Mouse (Mus musculus): ENCODE results near the gene Pou5f2. TPM values are rescaled to one million over a fixed set of nuclear protein-coding genes. Genes with fewer than 3 reads are reported as not detected.

The Pou5f2 gene
- 0.52 and 0.70 TPM in 2 replicates for polyA plus RNA-seq (2012; rRNA removed)

DNA sequence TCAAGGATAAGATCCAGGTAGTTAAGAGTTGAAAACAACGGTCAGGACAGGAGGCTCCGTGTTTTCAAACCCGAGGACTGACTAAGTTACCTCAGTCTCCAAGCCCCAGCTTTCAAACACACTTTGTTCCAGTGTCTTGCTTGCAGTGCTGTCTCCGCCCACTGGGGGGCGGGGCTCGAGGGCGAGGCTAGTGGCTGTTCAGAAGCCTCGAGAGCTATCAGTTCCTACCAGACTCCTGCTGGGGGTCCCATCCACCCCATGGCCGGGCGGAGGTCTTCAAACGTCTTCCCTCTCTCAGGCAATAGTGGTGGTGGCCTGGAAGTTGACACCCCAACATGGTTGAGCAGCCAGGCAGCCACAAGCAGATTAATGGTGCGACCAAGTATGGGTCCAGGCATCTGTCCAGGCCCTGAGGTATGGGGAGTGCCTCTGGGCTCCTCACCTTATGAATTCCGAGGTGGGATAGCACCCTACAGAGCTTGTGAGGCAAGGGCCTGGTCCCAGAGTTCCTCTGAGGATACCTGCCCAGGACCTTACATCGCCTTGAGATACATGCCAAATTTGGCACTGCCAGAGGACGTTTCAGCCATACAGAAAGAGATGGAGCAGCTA lies at the start of gene Pou5f2:
TSS of gene Pou5f2 (plus strand) at position 220 of the 612 bp plus-strand sequence.
- Histone ChIP-seq H3K27ac (ENCODE audit: insufficient read depth, low read length) (no peak within 1 kb of the TSS), H3K4me1 (ENCODE audit: control insufficient read depth, insufficient read depth, low read length) (no peaks in the 10 kb centered on the region), H3K4me3 (ENCODE audit: insufficient read depth, low read length) (no peak within 1 kb of the TSS)
- TF ChIP-seq CTCF (IDR thresholded peaks at IDR 0.05; ENCODE audit: extremely low read depth, insufficient read depth, low read length) (no peak), POLR2A (IDR thresholded peaks at IDR 0.05; ENCODE audit: extremely low read depth, insufficient read depth, low read length) (no peak)

DNA sequence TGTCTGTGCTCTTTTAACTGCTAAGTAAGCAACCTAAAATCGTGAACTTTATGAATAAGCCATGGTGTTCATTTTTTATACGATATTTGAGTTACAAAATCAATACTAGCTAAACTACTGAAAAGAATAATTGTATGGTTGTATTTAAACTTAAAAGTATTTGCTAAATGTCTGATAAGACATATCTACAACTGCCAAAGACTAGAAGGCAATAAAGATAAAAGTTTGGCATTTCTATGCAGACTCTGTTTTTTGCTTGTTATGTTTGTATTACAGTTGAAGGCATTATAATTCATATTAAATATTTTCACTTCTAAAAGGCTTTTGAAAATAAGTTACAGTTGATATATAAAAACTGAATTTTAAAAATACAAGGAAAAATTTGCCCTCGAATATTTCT lies 48.5 kb upstream of the Pou5f2 start:
- Histone ChIP-seq H3K27ac (ENCODE audit: insufficient read depth, low read length) (no peak overlapping the region), H3K4me1 (ENCODE audit: control insufficient read depth, insufficient read depth, low read length) (no peaks in the 10 kb centered on the region), H3K4me3 (ENCODE audit: insufficient read depth, low read length) (no peak overlapping the region)
- TF ChIP-seq POLR2A (IDR thresholded peaks at IDR 0.05; ENCODE audit: extremely low read depth, insufficient read depth, low read length) (no peak), CTCF (IDR thresholded peaks at IDR 0.05; ENCODE audit: extremely low read depth, insufficient read depth, low read length) (no peak)

DNA sequence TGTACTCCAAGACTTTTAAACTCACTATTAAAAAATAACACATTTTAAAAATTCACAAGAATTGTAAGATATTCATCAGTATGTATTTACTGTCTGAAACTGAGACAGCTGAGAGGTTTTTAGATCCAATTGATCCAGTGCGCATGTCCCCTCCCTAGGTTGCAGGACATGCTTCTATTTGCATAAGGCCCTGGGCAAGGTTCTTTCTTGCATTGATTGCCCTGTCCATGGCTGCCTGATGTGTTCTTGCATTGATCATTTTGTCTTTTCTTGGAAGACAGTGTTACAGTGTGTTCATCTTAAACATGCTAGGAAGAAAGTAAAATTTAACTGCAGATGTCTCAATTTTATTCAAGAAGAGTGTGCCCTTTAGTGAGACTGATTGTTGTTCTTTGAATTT lies 47.6 kb upstream of the Pou5f2 start:
- TF ChIP-seq POLR2A (IDR thresholded peaks at IDR 0.05; ENCODE audit: extremely low read depth, insufficient read depth, low read length) (no peak), CTCF (IDR thresholded peaks at IDR 0.05; ENCODE audit: extremely low read depth, insufficient read depth, low read length) (no peak)
- Histone ChIP-seq H3K27ac (ENCODE audit: insufficient read depth, low read length) (no peak overlapping the region), H3K4me3 (ENCODE audit: insufficient read depth, low read length) (no peak overlapping the region), H3K4me1 (ENCODE audit: control insufficient read depth, insufficient read depth, low read length) (no peaks in the 10 kb centered on the region)

DNA sequence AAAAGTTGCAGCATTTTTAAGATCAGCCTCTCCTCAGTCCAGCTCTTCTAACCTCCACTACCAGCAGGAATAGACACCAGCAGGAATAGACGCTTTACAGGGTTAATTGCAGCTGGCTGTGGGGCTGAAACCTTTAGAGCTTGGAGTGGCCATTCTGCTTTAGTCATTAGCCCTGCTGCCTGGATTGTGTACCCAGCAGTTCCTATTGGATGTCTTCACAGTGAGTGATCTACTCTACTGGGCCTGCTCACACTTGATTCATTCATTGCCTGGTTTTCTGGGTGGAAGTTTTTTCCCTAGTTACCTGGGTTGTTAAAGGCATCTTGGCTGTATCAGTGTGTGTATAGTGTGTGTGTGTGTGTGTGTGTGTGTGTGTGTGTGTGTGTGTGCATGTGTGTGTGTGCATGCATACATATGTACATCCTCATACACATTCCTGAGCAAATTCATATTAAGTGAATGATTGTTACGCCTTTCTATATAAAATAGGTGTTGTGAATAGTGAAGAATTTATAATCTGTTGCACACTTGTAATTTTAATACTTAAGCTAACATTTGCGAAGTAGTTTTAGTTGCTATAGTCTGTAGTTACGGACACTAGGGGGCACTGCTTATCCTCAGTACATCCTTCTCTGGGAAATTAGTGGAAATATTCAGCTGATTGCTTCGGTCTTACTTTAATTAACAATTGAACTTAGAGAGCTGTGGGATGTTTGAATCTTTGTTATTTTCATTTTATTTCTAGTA lies 42.4 kb upstream of the Pou5f2 start:
- Histone ChIP-seq H3K27ac (ENCODE audit: insufficient read depth, low read length) (no peak overlapping the region), H3K4me1 (ENCODE audit: control insufficient read depth, insufficient read depth, low read length) (no peaks in the 10 kb centered on the region), H3K4me3 (ENCODE audit: insufficient read depth, low read length) (no peak overlapping the region)
- TF ChIP-seq CTCF (IDR thresholded peaks at IDR 0.05; ENCODE audit: extremely low read depth, insufficient read depth, low read length): no peak
- TF ChIP-seq POLR2A (IDR thresholded peaks at IDR 0.05; ENCODE audit: extremely low read depth, insufficient read depth, low read length): no peak

DNA sequence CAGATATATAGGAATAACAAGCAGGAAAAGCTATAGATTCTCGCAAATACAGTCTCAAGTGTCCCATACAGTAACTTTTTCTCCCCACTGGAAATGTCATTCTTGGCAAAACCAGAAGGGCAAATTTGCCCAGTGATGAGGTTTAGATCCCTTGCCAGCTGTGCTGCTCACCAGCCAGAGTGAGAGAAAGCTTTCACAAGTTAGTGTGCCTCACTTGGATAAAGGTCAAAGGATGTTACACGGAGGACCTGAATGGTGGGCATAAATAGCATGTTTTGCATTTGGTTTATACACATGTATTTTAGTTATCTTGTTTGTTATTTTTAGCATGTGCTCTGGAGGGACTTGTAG lies 41.9 kb upstream of the Pou5f2 start:
- Histone ChIP-seq H3K4me1 (ENCODE audit: control insufficient read depth, insufficient read depth, low read length) (no peaks in the 10 kb centered on the region), H3K4me3 (ENCODE audit: insufficient read depth, low read length) (no peak overlapping the region), H3K27ac (ENCODE audit: insufficient read depth, low read length) (no peak overlapping the region)
- TF ChIP-seq CTCF (IDR thresholded peaks at IDR 0.05; ENCODE audit: extremely low read depth, insufficient read depth, low read length) (no peak), POLR2A (IDR thresholded peaks at IDR 0.05; ENCODE audit: extremely low read depth, insufficient read depth, low read length) (no peak)

DNA sequence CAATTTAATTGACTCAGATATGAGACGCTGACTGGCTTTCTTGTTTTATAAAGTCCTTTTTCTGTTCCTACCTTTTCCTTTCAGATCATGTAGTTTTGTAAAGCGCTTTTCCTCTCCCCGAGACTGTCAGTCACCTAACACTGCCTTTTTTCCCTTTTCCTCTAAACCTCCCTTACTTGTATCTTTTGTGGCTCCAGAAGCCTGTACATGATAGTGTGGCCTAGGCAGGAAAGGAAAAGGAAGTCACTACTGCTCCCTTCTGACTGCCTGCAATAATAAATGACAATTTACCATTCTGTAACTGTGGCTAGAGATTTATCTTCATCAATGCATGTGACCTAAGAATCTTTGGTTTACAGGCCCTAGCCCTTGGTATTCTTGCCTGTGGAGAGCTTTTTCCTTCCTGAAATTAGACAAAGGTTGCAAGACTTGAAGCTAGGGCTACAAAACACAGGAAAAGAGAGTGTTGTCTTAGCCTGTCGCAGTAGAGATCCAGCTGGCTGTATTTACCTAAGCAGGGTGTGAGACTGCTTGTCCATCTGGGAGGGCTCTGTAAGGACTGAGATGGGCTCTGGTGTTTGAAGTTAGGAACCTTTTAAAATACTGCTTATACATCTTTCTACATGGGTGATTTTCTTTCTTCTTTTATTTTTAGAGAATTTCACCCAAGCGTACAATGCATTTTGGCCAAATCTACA lies 33.4 kb upstream of the Pou5f2 start:
- Histone ChIP-seq H3K27ac (ENCODE audit: insufficient read depth, low read length) (no peak overlapping the region), H3K4me3 (ENCODE audit: insufficient read depth, low read length) (no peak overlapping the region), H3K4me1 (ENCODE audit: control insufficient read depth, insufficient read depth, low read length) (no peaks in the 10 kb centered on the region)
- no peak for TF ChIP-seq POLR2A (IDR thresholded peaks at IDR 0.05; ENCODE audit: extremely low read depth, insufficient read depth, low read length)
- TF ChIP-seq CTCF (IDR thresholded peaks at IDR 0.05; ENCODE audit: extremely low read depth, insufficient read depth, low read length): no peak

DNA sequence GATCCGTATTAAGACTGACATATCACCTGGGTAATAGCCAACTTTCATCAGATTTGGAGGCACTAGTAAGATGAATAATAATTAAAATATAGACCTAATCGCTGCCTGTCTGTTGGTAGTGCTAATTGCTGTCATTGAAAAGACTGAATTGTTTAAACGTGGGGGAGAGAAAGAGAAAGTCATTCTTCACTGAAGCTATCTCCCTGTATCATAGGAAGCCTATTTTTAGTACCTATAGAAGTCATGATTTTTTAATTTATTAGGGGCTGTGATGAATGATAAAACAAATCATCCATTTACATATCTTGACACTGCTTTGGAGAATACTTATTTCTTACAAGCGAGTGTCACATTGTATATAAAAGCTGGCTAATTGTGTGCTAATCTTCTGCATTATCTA lies 20.1 kb upstream of the Pou5f2 start:
- Histone ChIP-seq H3K4me3 (ENCODE audit: insufficient read depth, low read length) (no peak overlapping the region), H3K27ac (ENCODE audit: insufficient read depth, low read length) (no peak overlapping the region), H3K4me1 (ENCODE audit: control insufficient read depth, insufficient read depth, low read length) (no peaks in the 10 kb centered on the region)
- TF ChIP-seq POLR2A (IDR thresholded peaks at IDR 0.05; ENCODE audit: extremely low read depth, insufficient read depth, low read length) (no peak), CTCF (IDR thresholded peaks at IDR 0.05; ENCODE audit: extremely low read depth, insufficient read depth, low read length) (no peak)

DNA sequence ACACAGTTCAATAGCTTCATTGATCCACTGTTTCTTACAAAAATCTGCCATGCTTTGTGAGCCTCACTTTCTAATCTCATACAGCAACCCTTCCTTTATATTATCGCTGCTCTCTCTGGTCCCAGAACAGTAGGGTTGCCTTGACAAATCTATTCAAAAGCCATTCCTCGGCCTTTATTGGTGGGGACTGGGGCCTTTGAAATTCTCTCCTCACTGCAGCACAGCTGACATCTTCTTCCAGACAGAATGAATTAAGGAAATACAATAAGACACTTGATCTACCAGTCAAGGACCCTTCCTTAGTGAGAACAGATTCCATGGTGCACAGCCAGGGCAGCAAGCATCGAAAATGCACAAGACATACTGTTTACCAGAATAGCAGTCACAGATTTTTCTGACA lies 19.4 kb upstream of the Pou5f2 start:
- Histone ChIP-seq H3K4me3 (ENCODE audit: insufficient read depth, low read length) (no peak overlapping the region), H3K4me1 (ENCODE audit: control insufficient read depth, insufficient read depth, low read length) (no peaks in the 10 kb centered on the region), H3K27ac (ENCODE audit: insufficient read depth, low read length) (no peak overlapping the region)
- no peak for TF ChIP-seq CTCF (IDR thresholded peaks at IDR 0.05; ENCODE audit: extremely low read depth, insufficient read depth, low read length)
- TF ChIP-seq POLR2A (IDR thresholded peaks at IDR 0.05; ENCODE audit: extremely low read depth, insufficient read depth, low read length): no peak

DNA sequence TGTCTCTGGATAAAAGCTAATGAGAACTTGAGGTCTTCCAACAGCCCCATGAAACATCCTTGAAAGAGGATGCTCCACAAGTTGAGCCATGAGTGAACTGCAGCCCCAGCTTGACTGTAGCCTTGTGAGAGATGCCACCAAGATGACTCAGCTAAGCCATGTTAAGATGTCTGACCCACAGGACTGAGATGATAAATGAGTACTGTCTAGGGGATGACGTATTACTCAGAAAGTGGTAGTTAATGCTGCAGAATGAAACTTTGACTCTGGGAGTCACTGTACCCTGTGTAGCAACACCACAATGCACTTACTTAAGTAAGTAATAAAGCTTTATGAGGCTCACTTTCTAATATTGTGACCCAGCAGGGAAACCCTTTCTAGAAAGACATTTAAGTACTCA lies 14.5 kb upstream of the Pou5f2 start:
- no peak overlapping the region for H3K27ac ChIP-seq (ENCODE audit: insufficient read depth, low read length)
- TF ChIP-seq CTCF (IDR thresholded peaks at IDR 0.05; ENCODE audit: extremely low read depth, insufficient read depth, low read length) (no peak), POLR2A (IDR thresholded peaks at IDR 0.05; ENCODE audit: extremely low read depth, insufficient read depth, low read length) (no peak)
- H3K4me3 ChIP-seq (ENCODE audit: insufficient read depth, low read length): no peak overlapping the region
- no peaks in the 10 kb centered on the region for H3K4me1 ChIP-seq (ENCODE audit: control insufficient read depth, insufficient read depth, low read length)

DNA sequence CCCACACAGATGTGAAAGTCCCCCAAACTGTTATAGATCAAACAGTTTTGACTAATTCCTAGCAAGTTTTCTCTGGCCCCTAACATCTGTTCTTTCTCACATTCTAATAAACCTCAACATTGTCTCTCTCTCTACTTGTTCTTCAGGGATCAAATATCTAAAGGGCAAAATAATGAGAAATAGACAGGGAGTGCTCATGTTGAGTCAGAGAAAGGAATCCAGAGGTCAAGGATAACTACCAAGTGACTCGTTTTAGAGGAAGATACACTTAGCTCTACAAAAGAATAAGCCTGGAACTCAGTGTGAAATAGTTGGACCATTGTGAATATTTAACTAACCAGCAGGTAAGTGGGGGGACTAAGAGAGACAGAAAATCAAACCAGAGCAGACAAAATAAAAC lies 8.1 kb downstream of the Pou5f2 start:
- Histone ChIP-seq H3K4me1 (ENCODE audit: control insufficient read depth, insufficient read depth, low read length) (no peaks in the 10 kb centered on the region), H3K4me3 (ENCODE audit: insufficient read depth, low read length) (no peak overlapping the region), H3K27ac (ENCODE audit: insufficient read depth, low read length) (no peak overlapping the region)
- TF ChIP-seq POLR2A (IDR thresholded peaks at IDR 0.05; ENCODE audit: extremely low read depth, insufficient read depth, low read length) (no peak), CTCF (IDR thresholded peaks at IDR 0.05; ENCODE audit: extremely low read depth, insufficient read depth, low read length) (no peak)
